ENCODE assay signal across 11 mouse cellular contexts in the genomic region with DNA sequence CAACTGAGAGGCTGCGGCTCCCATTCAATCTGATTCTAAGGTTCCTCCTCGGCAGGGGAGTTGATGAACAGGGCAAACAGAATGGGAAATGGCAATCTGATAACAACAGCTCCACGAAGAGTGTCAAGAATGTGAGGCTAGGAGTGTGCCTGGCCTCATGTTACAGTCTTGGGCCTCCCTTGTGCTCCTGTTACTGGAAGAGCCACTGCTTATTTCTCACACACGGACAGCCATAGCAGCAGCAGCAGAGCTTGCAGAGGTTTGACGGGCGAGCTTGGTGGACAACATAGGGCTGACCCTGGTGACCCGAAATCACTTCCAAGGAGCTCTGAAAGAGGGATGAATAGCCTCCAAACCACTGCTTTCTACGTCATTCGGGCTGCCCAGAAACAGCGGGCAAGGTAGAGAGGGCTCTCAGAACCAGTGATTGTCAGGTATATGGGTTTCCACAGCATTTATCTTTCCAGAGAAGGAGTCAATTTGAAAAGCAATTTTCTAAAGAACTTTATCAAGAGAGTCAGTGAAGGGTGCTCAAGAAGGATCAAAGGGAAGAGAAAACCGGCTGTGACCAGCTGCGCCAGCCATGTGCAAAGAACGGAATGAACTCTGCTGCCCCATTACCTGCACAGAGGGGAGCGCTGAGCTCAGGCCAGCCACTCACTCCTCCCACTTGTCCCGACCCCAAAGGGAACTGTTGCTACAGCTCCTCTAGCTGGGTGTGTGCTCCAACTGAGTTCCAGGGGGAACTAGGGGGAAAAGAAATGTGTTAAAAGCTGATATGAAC. TPM values are rescaled to one million over a fixed set of nuclear protein-coding genes. Genes with fewer than 3 reads are reported as not detected.
DNase-seq lines count a peak whose midpoint lies in the region; ATAC-seq and TF ChIP-seq lines count a peak whose summit lies in the region.
"Had no signal": no experiment of that assay in that cellular context is flagged by ENCODE, and none has a peak within 500 bp of the region (broad histone marks: within the 10 kb centered on the region; RNA-seq: fewer than 3 reads in every experiment).

No protein-coding gene starts in this region.

- H3K4me3 ChIP-seq in heart, embryonic 10.5 days: no peak overlapping the region
- H3K4me3 ChIP-seq in midbrain, embryonic 13.5 days (replicated peaks): no peak overlapping the region
- H3K4me3 ChIP-seq in midbrain, postnatal 0 days (ENCODE audit: low read depth, low read length): no peak overlapping the region
- no peak overlapping the region for H3K4me3 ChIP-seq in midbrain, embryonic 15.5 days
- H3K4me3 ChIP-seq: layer of hippocampus, adult 2 months had no signal

- DNase-seq in heart, embryonic 10.5 days (ENCODE audit: low spot score): peak; percentile 66
- DNase-seq in heart, adult 18-20 months: no peak
- no peak for DNase-seq in midbrain, postnatal 0 days (ENCODE audit: low spot score)
- peak; percentile 43 to 60 for DNase-seq in kidney, postnatal 25 days
- DNase-seq in gastrocnemius, postnatal 25 days: no peak
- DNase-seq: cerebellum, postnatal 14 days had no signal

- H3K9ac ChIP-seq in midbrain, embryonic 13.5 days (replicated peaks): no peak overlapping the region
- no peak overlapping the region for H3K9ac ChIP-seq in midbrain, postnatal 0 days (replicated peaks; ENCODE audit: low read length, poor library complexity, severe bottlenecking)
- no peak overlapping the region for H3K9ac ChIP-seq in midbrain, embryonic 15.5 days

- no peak overlapping the region for H3K27ac ChIP-seq in heart, embryonic 10.5 days
- H3K27ac ChIP-seq in midbrain, embryonic 13.5 days: no peak overlapping the region; the same call in 1 of the 2 replicates
- no peak overlapping the region for H3K27ac ChIP-seq in midbrain, postnatal 0 days (ENCODE audit: low read depth, low read length)
- no peak overlapping the region for H3K27ac ChIP-seq in midbrain, embryonic 15.5 days
- H3K27ac ChIP-seq: layer of hippocampus, adult 2 months had no signal

- no peak for TF ChIP-seq CTCF in midbrain, postnatal 0 days (IDR thresholded peaks at IDR 0.05)

- H3K4me1 ChIP-seq in heart, embryonic 10.5 days: peaks cover 12% of the 10 kb centered on the region; the same call in 1 of the 2 replicates
- H3K4me1 ChIP-seq in midbrain, embryonic 13.5 days (replicated peaks): peaks cover 7% of the 10 kb centered on the region
- no peaks in the 10 kb centered on the region for H3K4me1 ChIP-seq in midbrain, postnatal 0 days (ENCODE audit: insufficient read depth, low read length)
- H3K4me1 ChIP-seq in midbrain, embryonic 15.5 days: no peaks in the 10 kb centered on the region; the same call in 1 of the 2 replicates

- 58% methylated on average over 15 of the region's 15 CpGs for WGBS in heart, embryonic 10.5 days
- 70% methylated on average over 15 of the region's 15 CpGs for WGBS in midbrain, embryonic 13.5 days
- 65% methylated on average over 15 of the region's 15 CpGs for WGBS in midbrain, postnatal 0 days
- WGBS in midbrain, embryonic 15.5 days: 65% methylated on average over 15 of the region's 15 CpGs

- peak; percentile 80 for ATAC-seq in midbrain, embryonic 13.5 days
- ATAC-seq in midbrain, postnatal 0 days (ENCODE audit: low FRiP score): no peak
- peak; percentile 33; the same call in 1 of the 2 replicates for ATAC-seq in midbrain, embryonic 15.5 days (replicated peaks)
- no peak for ATAC-seq in monocyte, adult 5-6 weeks (replicated peaks; ENCODE audit: insufficient number of reproducible peaks, low FRiP score, low TSS enrichment, poor library complexity, severe bottlenecking)

- no peaks in the 10 kb centered on the region for H3K27me3 ChIP-seq in heart, embryonic 10.5 days (ENCODE audit: insufficient read depth, poor library complexity, severe bottlenecking)
- no peaks in the 10 kb centered on the region for H3K27me3 ChIP-seq in midbrain, embryonic 13.5 days
- no peaks in the 10 kb centered on the region for H3K27me3 ChIP-seq in midbrain, postnatal 0 days (ENCODE audit: insufficient read depth, low read length)
- H3K27me3 ChIP-seq in midbrain, embryonic 15.5 days (replicated peaks): no peaks in the 10 kb centered on the region

- no peaks in the 10 kb centered on the region for H3K9me3 ChIP-seq in heart, embryonic 10.5 days
- no peaks in the 10 kb centered on the region for H3K9me3 ChIP-seq in midbrain, embryonic 13.5 days
- H3K9me3 ChIP-seq in midbrain, postnatal 0 days (ENCODE audit: low read length): no peaks in the 10 kb centered on the region
- no peaks in the 10 kb centered on the region for H3K9me3 ChIP-seq in midbrain, embryonic 15.5 days

- no peaks in the 10 kb centered on the region for H3K36me3 ChIP-seq in heart, embryonic 10.5 days
- H3K36me3 ChIP-seq in midbrain, embryonic 13.5 days: peaks cover 11% of the 10 kb centered on the region; the same call in 1 of the 2 replicates
- H3K36me3 ChIP-seq in midbrain, postnatal 0 days (ENCODE audit: insufficient read depth, low read length): peaks cover 8% of the 10 kb centered on the region; the same call in 1 of the 2 replicates
- peaks cover 8% of the 10 kb centered on the region; the same call in 1 of the 2 replicates for H3K36me3 ChIP-seq in midbrain, embryonic 15.5 days (replicated peaks)

- H3K4me2 ChIP-seq in midbrain, embryonic 13.5 days (replicated peaks): no peak overlapping the region
- H3K4me2 ChIP-seq in midbrain, postnatal 0 days (ENCODE audit: low read depth, low read length, poor library complexity, severe bottlenecking): no peak overlapping the region
- H3K4me2 ChIP-seq in midbrain, embryonic 15.5 days: no peak overlapping the region

RNA-seq across cellular contexts. Expression of gene Bfsp1, which starts 56.6 kb away (rescaled TPM):
- 2.1 and 2.2 TPM in 2 replicates for polyA plus RNA-seq in heart, embryonic 10.5 days (2016; fragmentation: Nextera tagmentation; extraction: Ambion mirVana)
- under 1 TPM; 0.17 to 0.33 TPM for total RNA-seq in heart, adult 18-20 months (2021)
- 1.1 TPM in 2 replicates for polyA plus RNA-seq in midbrain, embryonic 13.5 days (2015; fragmentation: Nextera tagmentation; extraction: Ambion mirVana)
- total RNA-seq in midbrain, postnatal 0 days (2014; rRNA removed): 1.5 and 2.5 TPM in 2 replicates
- 2.5 TPM in 2 replicates for polyA plus RNA-seq in midbrain, postnatal 0 days (2015; fragmentation: Nextera tagmentation; extraction: Ambion mirVana)
- polyA plus RNA-seq in midbrain, embryonic 15.5 days (2015; fragmentation: Nextera tagmentation; extraction: Ambion mirVana): 1.8 and 1.9 TPM in 2 replicates
- total RNA-seq in monocyte, adult 5-6 weeks (2017): 0.19 to 1.3 TPM (median 1.1 TPM) in 3 replicates
- under 1 TPM; 0.26 to 0.46 TPM for total RNA-seq in gastrocnemius, postnatal 25 days (2021)
- total RNA-seq: gastrocnemius, adult 18-20 months had no signal

Comparison
In these comparisons a context has a peak if more than half of its experiments do, and no peak if none do; other contexts are left out.
1. DNase-seq: peak in heart, embryonic 10.5 days (single experiment) and kidney, postnatal 25 days (2 of 2); none in heart, adult 18-20 months (0 of 2), midbrain, postnatal 0 days (single experiment) and gastrocnemius, postnatal 25 days (single experiment).
2. ATAC-seq: peak in midbrain, embryonic 13.5 days (single experiment) and midbrain, embryonic 15.5 days (single experiment); none in midbrain, postnatal 0 days (single experiment) and monocyte, adult 5-6 weeks (single experiment).